Mouse (Mus musculus): ENCODE measurements at regions not wholly inside any gene's neighbourhood (a gene's known extent, or its start where the extent isn't known, plus 50 kb on each side); places are given as distances from the start of the nearest gene placed in this dataset.

DNA sequence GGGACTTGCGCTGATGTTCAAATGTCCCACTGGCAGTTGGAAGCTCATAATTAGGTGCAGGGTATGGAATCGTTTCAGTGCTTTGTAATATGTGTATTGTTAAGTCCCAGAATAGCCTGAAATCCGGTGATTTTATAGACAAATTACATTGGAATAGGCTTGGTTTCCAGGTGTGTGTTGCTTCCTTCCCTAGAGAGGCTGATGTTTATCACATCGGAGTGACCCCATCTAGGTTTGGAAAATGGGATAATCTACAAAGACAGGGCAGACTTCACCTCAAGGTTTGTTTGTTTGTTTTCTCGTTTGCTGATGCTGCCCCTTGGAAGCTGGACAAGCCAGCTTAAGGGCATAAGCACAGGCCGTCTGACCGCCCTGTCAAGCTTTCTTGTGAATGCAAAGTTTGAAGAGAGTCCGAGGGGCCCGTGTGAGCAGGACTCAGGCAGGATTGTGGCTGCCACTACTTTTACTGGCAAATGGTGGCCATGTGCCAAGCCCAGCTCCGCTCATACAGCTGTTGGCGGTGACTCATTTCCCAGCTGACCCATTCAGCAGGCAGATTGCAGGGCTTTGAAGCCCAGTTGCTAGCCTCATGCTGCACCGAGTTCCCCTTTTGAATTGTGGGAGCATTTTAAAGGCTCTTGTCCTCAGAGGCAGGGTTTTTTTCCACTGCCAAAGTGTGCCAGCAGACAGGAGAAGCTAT is 200.6 kb upstream of the Tgfbr2 start:
- TF ChIP-seq POLR2A (IDR thresholded peaks at IDR 0.05; ENCODE audit: extremely low read depth, insufficient read depth, low read length) (no peak), CTCF (IDR thresholded peaks at IDR 0.05; ENCODE audit: low read depth, low read length) (no peak)
